7 mouse cellular contexts compared by ENCODE assay signal in genomic region chr3:122245878-122246332, GRCm38 (mm10). TPM values are rescaled to one million over a fixed set of nuclear protein-coding genes. Genes with fewer than 3 reads are reported as not detected.
DNase-seq lines count a peak whose midpoint lies in the region; ATAC-seq lines count a peak whose summit lies in the region.

No protein-coding gene starts in this region.

- peak overlapping the region; percentile 73 for H3K4me2 ChIP-seq in forebrain, embryonic 11.5 days (ENCODE audit: low read depth, low read length, severe bottlenecking)

- H3K36me3 ChIP-seq in forebrain, embryonic 11.5 days (ENCODE audit: control insufficient read depth, insufficient read depth, low read length) = no peaks in the 10 kb centered on the region

- intact Hi-C loops in heart, postnatal 10 days (cut with DNase I) = loop anchor here (2.0 to 5.0 kb wide), 3 partner anchors 27 to 79 kb away; partner anchors contain the start of gene Bcar3

- H3K9ac ChIP-seq in forebrain, embryonic 11.5 days (ENCODE audit: low read length) = peak overlapping the region; percentile 83

- H3K4me1 ChIP-seq in forebrain, embryonic 11.5 days (replicated peaks; ENCODE audit: control insufficient read depth, insufficient read depth, low read length) = no peaks in the 10 kb centered on the region; the same call in 1 of the 2 replicates

- peak; percentile 68 for ATAC-seq in forebrain, embryonic 11.5 days (replicated peaks; ENCODE audit: low FRiP score)

- no peaks in the 10 kb centered on the region for H3K27me3 ChIP-seq in forebrain, embryonic 11.5 days (ENCODE audit: control insufficient read depth, insufficient read depth, low read length)

- H3K27ac ChIP-seq in forebrain, embryonic 11.5 days (ENCODE audit: low read depth, low read length) = peak overlapping the region; percentile 80

- H3K4me3 ChIP-seq in forebrain, embryonic 11.5 days (ENCODE audit: low read depth, low read length) = peak overlapping the region; percentile 89

- peak; percentile 57 for DNase-seq in NIH3T3 (ENCODE audit: low read depth)
- peak; percentile 39 for DNase-seq in c-Kit-positive CD71-positive TER-119-positive erythroid progenitor cells, embryonic 14.5 days (ENCODE audit: low spot score)
- DNase-seq in forebrain, embryonic 11.5 days (ENCODE audit: low spot score) = peak; percentile 80
- DNase-seq in heart, postnatal 10 days = peak; percentile 69 to 74
- peak; percentile 75 to 86 for DNase-seq in kidney, postnatal 4 days
- DNase-seq in lung, postnatal 25 days (ENCODE audit: low spot score) = peak; percentile 50
- peak; percentile 21 for DNase-seq in retina, postnatal 7 days (ENCODE audit: low read depth, low spot score)

- no peaks in the 10 kb centered on the region for H3K9me3 ChIP-seq in forebrain, embryonic 11.5 days (ENCODE audit: control insufficient read depth, low read length)

- under 1% methylated on average over 46 of the region's 50 CpGs for WGBS in forebrain, embryonic 11.5 days

RNA-seq across cellular contexts. Expression of gene Gclm, which starts 0.5 kb away (rescaled TPM):
- 64.6 and 72.1 TPM in 2 replicates for polyA plus RNA-seq in forebrain, embryonic 11.5 days (2014; fragmentation: Nextera tagmentation; extraction: Ambion mirVana)
- 10 to 100 TPM; 52.4 to 56.0 TPM for total RNA-seq in heart, postnatal 10 days (2021)

RNA-seq across cellular contexts. Expression of gene Dnttip2, which starts 28.3 kb away (rescaled TPM):
- 85.2 and 92.3 TPM in 2 replicates for polyA plus RNA-seq in forebrain, embryonic 11.5 days (2014; fragmentation: Nextera tagmentation; extraction: Ambion mirVana)
- 10 to 100 TPM; 25.3 to 30.9 TPM for total RNA-seq in heart, postnatal 10 days (2021)

RNA-seq across cellular contexts. Expression of gene Bcar3, which starts 48.0 kb away (rescaled TPM):
- polyA plus RNA-seq in forebrain, embryonic 11.5 days (2014; fragmentation: Nextera tagmentation; extraction: Ambion mirVana) = 12.5 and 14.5 TPM in 2 replicates
- total RNA-seq in heart, postnatal 10 days (2021) = 10 to 100 TPM in 1 of 2 experiments, 1 to 10 TPM in 1; 9.3 to 10.0 TPM

Comparison
In these comparisons a context has a peak if more than half of its experiments do, and no peak if none do; other contexts are left out.
1. Peak in every context shown above with its lines: DNase-seq, ATAC-seq, H3K4me3 ChIP-seq and H3K27ac ChIP-seq.
2. DNase-seq: peak in every context shown above with its lines; median percentile 80 in kidney, postnatal 4 days; 80 in forebrain, embryonic 11.5 days; 72 in heart, postnatal 10 days; 57 in NIH3T3; 50 in lung, postnatal 25 days; 39 in c-Kit-positive CD71-positive TER-119-positive erythroid progenitor cells, embryonic 14.5 days; 21 in retina, postnatal 7 days.